Mouse (Mus musculus) thymus, adult 2 months (tissue): Measurements from ENCODE around the gene Ivd.

Experiments used
- CTCF ChIP-seq: fragments of 200-500 bp; IDR thresholded peaks from 2 replicates; pipeline ENCODE4 v1.5.1; 2012; ENCODE audit warnings: mild to moderate bottlenecking, control low read depth, low read length, moderate library complexity, borderline replicate concordance; ENCODE audit not compliant: control insufficient read depth, poor library complexity, insufficient read depth; ENCODE audit errors: extremely low read depth
- POLR2A ChIP-seq: fragments of 200-500 bp; IDR thresholded peaks from 2 replicates; pipeline ENCODE4 v1.6.1; 2012; ENCODE audit warnings: mild to moderate bottlenecking, low read length, control low read depth, moderate library complexity; ENCODE audit not compliant: control insufficient read depth, poor library complexity, insufficient read depth; ENCODE audit errors: extremely low read depth

DNA sequence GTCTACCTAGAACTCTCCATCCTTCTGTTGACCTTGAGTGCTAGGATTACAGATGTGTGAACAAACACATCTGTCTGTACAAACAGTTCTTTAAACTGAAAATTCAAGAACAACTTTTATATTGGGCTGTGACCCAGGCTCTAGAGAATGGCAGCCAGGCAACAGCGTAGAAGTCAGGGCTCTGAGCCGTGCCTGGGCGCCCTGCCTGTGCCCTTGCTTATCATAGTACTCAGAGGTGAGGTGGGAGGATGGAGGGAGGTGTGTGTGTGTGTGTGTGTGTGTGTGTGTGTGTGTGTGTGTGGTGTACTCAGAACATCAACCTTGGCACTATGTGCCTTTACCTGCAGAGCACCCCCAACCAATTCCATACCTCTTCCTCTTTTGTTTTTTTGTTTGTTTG, 46.0 kb downstream of the Ivd start:
- no peak for TF ChIP-seq POLR2A
- no peak for TF ChIP-seq CTCF
